Mouse (Mus musculus) adrenal gland, postnatal 14 days (tissue): ENCODE measurements around the gene Mrgpra3. TPM values are rescaled to one million over a fixed set of nuclear protein-coding genes. Genes with fewer than 3 reads are reported as not detected.

Experiments used
- DNase-seq: peaks from one replicate; pipeline ENCODE4 v3.0.0; 2021; ENCODE audit warnings: mixed read lengths
- long read RNA-seq, 2 experiments: library from polyadenylated mRNA; stranded (forward); transcript quantifications; one replicate each; pipeline ENCODE4 v2.0.0; 2021
- total RNA-seq: library from RNA; stranded (reverse); gene quantifications from 2 replicates; pipeline ENCODE4 v1.2.3, GENCODE M21; 2021

Mrgpra3 gene
- not detected in 2 replicates for total RNA-seq
- long read RNA-seq, experiment 1: 0 reads
- long read RNA-seq, experiment 2: 0 reads

GRCm38 (mm10) chr7:47601272-47601671 lies at the start of gene Mrgpra3:
Mrgpra3 (minus strand) TSS chr7:47601372.
- no peak for DNase-seq

Other genes starting within 250 kb of the Mrgpra3 start
- gene Mrgpra1, start 247.1 kb downstream of the Mrgpra3 start, total RNA-seq: not detected in 2 replicates
- not detected in 2 replicates for gene Mrgpra2a, start 149.2 kb downstream of the Mrgpra3 start, total RNA-seq
- not detected in 2 replicates for gene Mrgpra2b, start 72.5 kb downstream of the Mrgpra3 start, total RNA-seq